Mouse (Mus musculus) erythroblast, embryonic 14.5 days (primary cell): ENCODE data around the gene Uevld. TPM values are rescaled to one million over a fixed set of nuclear protein-coding genes. Genes with fewer than 3 reads are reported as not detected.
"Not testable (repeated sequence)": the region's sequence is repeated elsewhere in the genome, so short reads cannot be mapped to it uniquely, and the experiment has no call there.

Experiments
- H3K27me3 ChIP-seq: 2 replicates; pipeline ENCODE4 v1.6.1; 2012; ENCODE audit warnings: inconsistent platforms; ENCODE audit not compliant: control insufficient read depth
- H3K36me3 ChIP-seq: 2 replicates; pipeline ENCODE4 v1.6.1; 2012; ENCODE audit warnings: mild to moderate bottlenecking, inconsistent platforms; ENCODE audit not compliant: control insufficient read depth
- H3K4me1 ChIP-seq: 2 replicates; pipeline ENCODE4 v1.6.1; 2012; ENCODE audit warnings: inconsistent platforms; ENCODE audit not compliant: control insufficient read depth
- H3K4me3 ChIP-seq: replicated peaks from 2 replicates; pipeline ENCODE3; 2012; ENCODE audit warnings: moderate library complexity, mild to moderate bottlenecking, inconsistent platforms
- H3K9me3 ChIP-seq: 2 replicates; pipeline ENCODE4 v1.6.1; 2012; ENCODE audit warnings: low read length, inconsistent platforms, mixed read lengths; ENCODE audit not compliant: control insufficient read depth
- GATA1 ChIP-seq: IDR thresholded peaks from 2 replicates; pipeline ENCODE4 v1.6.1; 2012; ENCODE audit warnings: low read length, inconsistent platforms, mixed read lengths
- TAL1 ChIP-seq: IDR thresholded peaks from 3 replicates; pipeline ENCODE4 v1.6.1; 2012; ENCODE audit warnings: low read length, inconsistent platforms, mixed read lengths
- polyA plus RNA-seq: library from polyadenylated mRNA; stranded (reverse); fragments of >175 nt; gene quantifications from 2 replicates; pipeline ENCODE4 v1.2.3, GENCODE M21; 2012

The Uevld gene
- polyA plus RNA-seq, 1 experiment: 0.03 TPM

- TF ChIP-seq GATA1 (no peak), TAL1 (no peak)
- Histone ChIP-seq H3K36me3 (peaks cover 69% of the 10 kb centered on the region), H3K9me3 (no peaks in the 10 kb centered on the region), H3K27me3 (no peaks in the 10 kb centered on the region), H3K4me1 (peaks cover 94% of the 10 kb centered on the region), H3K4me3 (no peak overlapping the region)
Observed at GRCm38 (mm10) chr7:46998942-46999341, 40.6 kb upstream of the Uevld start.

- Histone ChIP-seq H3K4me1 (peaks cover 84% of the 10 kb centered on the region), H3K9me3 (no peaks in the 10 kb centered on the region), H3K27me3 (no peaks in the 10 kb centered on the region), H3K36me3 (peaks cover 73% of the 10 kb centered on the region), H3K4me3 (no peak overlapping the region)
- TF ChIP-seq TAL1 (no peak), GATA1 (no peak)
Observed at GRCm38 (mm10) chr7:46997644-46998395, 39.5 kb upstream of the Uevld start.

GRCm38 (mm10) chr7:46997008-46997407 is 38.7 kb upstream of the Uevld start:
- Histone ChIP-seq H3K9me3 (no peaks in the 10 kb centered on the region), H3K36me3 (peaks cover 82% of the 10 kb centered on the region), H3K4me1 (peaks cover 77% of the 10 kb centered on the region), H3K4me3 (no peak overlapping the region), H3K27me3 (no peaks in the 10 kb centered on the region)
- peak; percentile 43; the same call in 1 of the 3 replicates for TF ChIP-seq TAL1
- no peak for TF ChIP-seq GATA1

GRCm38 (mm10) chr7:46995558-46995957 is 37.2 kb upstream of the Uevld start:
- H3K4me1 ChIP-seq: peaks cover 64% of the 10 kb centered on the region
- no peaks in the 10 kb centered on the region for H3K9me3 ChIP-seq
- peaks cover 94% of the 10 kb centered on the region for H3K36me3 ChIP-seq
- TF ChIP-seq TAL1 (no peak), GATA1 (no peak)
- H3K4me3 ChIP-seq: no peak overlapping the region
- H3K27me3 ChIP-seq: no peaks in the 10 kb centered on the region

GRCm38 (mm10) chr7:46993079-46993478 is 34.8 kb upstream of the Uevld start:
- Histone ChIP-seq H3K36me3 (peaks cover 87% of the 10 kb centered on the region), H3K4me1 (peaks cover 54% of the 10 kb centered on the region), H3K9me3 (no peaks in the 10 kb centered on the region), H3K4me3 (no peak overlapping the region), H3K27me3 (no peaks in the 10 kb centered on the region)
- TF ChIP-seq TAL1 (no peak), GATA1 (no peak)

- H3K9me3 ChIP-seq, H3K27me3 ChIP-seq, H3K4me3 ChIP-seq: not testable (repeated sequence)
- Histone ChIP-seq H3K4me1 (peaks cover 18% of the 10 kb centered on the region), H3K36me3 (peaks cover 50% of the 10 kb centered on the region)
Observed at GRCm38 (mm10) chr7:46989387-46989786, 31.1 kb upstream of the Uevld start.

- peaks cover 13% of the 10 kb centered on the region for H3K4me1 ChIP-seq
- no peaks in the 10 kb centered on the region for H3K9me3 ChIP-seq
- peaks cover 26% of the 10 kb centered on the region for H3K36me3 ChIP-seq
- no peak for TF ChIP-seq GATA1
- TF ChIP-seq TAL1: no peak
- H3K4me3 ChIP-seq: no peak overlapping the region
- H3K27me3 ChIP-seq: peaks cover 4% of the 10 kb centered on the region; the same call in 1 of the 2 replicates
Observed at GRCm38 (mm10) chr7:46987073-46987472, 28.7 kb upstream of the Uevld start.

- peaks cover 4% of the 10 kb centered on the region; the same call in 1 of the 2 replicates for H3K27me3 ChIP-seq
- peaks cover 13% of the 10 kb centered on the region for H3K4me1 ChIP-seq
- H3K9me3 ChIP-seq: no peaks in the 10 kb centered on the region
- TF ChIP-seq GATA1: no peak
- TF ChIP-seq TAL1: no peak
- H3K4me3 ChIP-seq: no peak overlapping the region
- H3K36me3 ChIP-seq: peaks cover 22% of the 10 kb centered on the region
Observed at GRCm38 (mm10) chr7:46986646-46987045, 28.3 kb upstream of the Uevld start.

GRCm38 (mm10) chr7:46985718-46986505 is 27.6 kb upstream of the Uevld start:
- Histone ChIP-seq H3K4me3 (no peak overlapping the region), H3K36me3 (peaks cover 15% of the 10 kb centered on the region), H3K4me1 (peaks cover 13% of the 10 kb centered on the region), H3K27me3 (peaks cover 4% of the 10 kb centered on the region; the same call in 1 of the 2 replicates), H3K9me3 (no peaks in the 10 kb centered on the region)
- TF ChIP-seq GATA1: no peak
- TF ChIP-seq TAL1: no peak

- Histone ChIP-seq H3K36me3 (no peaks in the 10 kb centered on the region), H3K4me3 (no peak within 1 kb of the TSS), H3K9me3 (no peaks in the 10 kb centered on the region), H3K4me1 (no peaks in the 10 kb centered on the region), H3K27me3 (peaks cover 4% of the 10 kb centered on the region; the same call in 1 of the 2 replicates)
- TF ChIP-seq TAL1: no peak
Observed at GRCm38 (mm10) chr7:46983280-46983679, 25.0 kb upstream of the Uevld start, which contains the start of gene Gm9999. Gm9999 (plus strand) TSS chr7:46983580.
